Mouse (Mus musculus) heart, embryonic 14.5 days (tissue): ENCODE measurements at regions not wholly inside any gene's neighbourhood (a gene's known extent, or its start where the extent isn't known, plus 50 kb on each side); places are given as distances from the start of the nearest gene placed in this dataset.
A peak's percentile ranks its signal among the peaks of the same experiment; 100 is the strongest.

ENCODE experiments used
- ATAC-seq: fragments of 200-750 bp; cut with Nextera tagmentation; 2 replicates; pipeline ENCODE4 v1.8.0; 2017; ENCODE audit warnings: low read depth, moderate TSS enrichment; ENCODE audit not compliant: insufficient number of reproducible peaks, insufficient read depth, low FRiP score
- H3K27ac ChIP-seq, 2 experiments: fragments of 200-500 bp in 1 of 2; fragments of 300-500 bp in 1 of 2; sonication (generic) in 1 of 2; replicated peaks in 1 of 2; 2 replicates each; pipeline ENCODE4 v1.5.1; 2012 to 2014; ENCODE audit warnings: low read depth in 2 of 2, low read length in 2 of 2, control low read depth in 1 of 2, mild to moderate bottlenecking in 1 of 2, mixed read lengths in 1 of 2; ENCODE audit not compliant: control insufficient read depth in 1 of 2, insufficient read depth in 1 of 2
- H3K27me3 ChIP-seq: fragments of 300-500 bp; sonication (generic); 2 replicates; pipeline ENCODE4 v1.6.1; 2014; ENCODE audit warnings: mild to moderate bottlenecking, low read length, control low read depth; ENCODE audit not compliant: control insufficient read depth, insufficient read depth
- H3K36me3 ChIP-seq: fragments of 300-500 bp; sonication (generic); 2 replicates; pipeline ENCODE4 v1.6.1; 2014; ENCODE audit warnings: mild to moderate bottlenecking, control low read depth, low read length, mixed read lengths; ENCODE audit not compliant: control insufficient read depth, insufficient read depth
- H3K4me1 ChIP-seq, 2 experiments: fragments of 200-500 bp in 1 of 2; fragments of 300-500 bp in 1 of 2; sonication (generic) in 1 of 2; 2 replicates each; pipeline ENCODE4 v1.6.1; 2012 to 2014; ENCODE audit warnings: low read length in 2 of 2, control low read depth in 1 of 2, mixed read lengths in 1 of 2; ENCODE audit not compliant: control insufficient read depth in 2 of 2, insufficient read depth in 2 of 2
- H3K4me2 ChIP-seq: fragments of 300-500 bp; sonication (generic); 2 replicates; pipeline ENCODE4 v1.6.1; 2014; ENCODE audit warnings: mild to moderate bottlenecking, low read length
- H3K4me3 ChIP-seq, 2 experiments: fragments of 200-500 bp in 1 of 2; fragments of 300-500 bp in 1 of 2; sonication (generic) in 1 of 2; 2 replicates each; pipeline ENCODE4 v1.5.1; 2012 to 2014; ENCODE audit warnings: low read length in 2 of 2, mild to moderate bottlenecking in 2 of 2, control low read depth in 1 of 2, low read depth in 1 of 2, moderate library complexity in 1 of 2; ENCODE audit not compliant: control insufficient read depth in 1 of 2, insufficient read depth in 1 of 2
- H3K9ac ChIP-seq: fragments of 300-500 bp; sonication (generic); 2 replicates; pipeline ENCODE4 v1.6.1; 2014; ENCODE audit warnings: mild to moderate bottlenecking, low read length
- H3K9me3 ChIP-seq: fragments of 300-500 bp; sonication (generic); 2 replicates; pipeline ENCODE4 v1.6.1; 2016; ENCODE audit warnings: low read length, control low read depth; ENCODE audit not compliant: control insufficient read depth
- WGBS: fragments of 180-500 bp; shearing (Covaris S2); extraction: QIAGEN DNeasy Blood & Tissue Kit; methylation state at CpG from one replicate; pipeline ENCODE4 v1.1.7; 2014; 5-methylcytosine and 5-hydroxymethylcytosine counted together

DNA sequence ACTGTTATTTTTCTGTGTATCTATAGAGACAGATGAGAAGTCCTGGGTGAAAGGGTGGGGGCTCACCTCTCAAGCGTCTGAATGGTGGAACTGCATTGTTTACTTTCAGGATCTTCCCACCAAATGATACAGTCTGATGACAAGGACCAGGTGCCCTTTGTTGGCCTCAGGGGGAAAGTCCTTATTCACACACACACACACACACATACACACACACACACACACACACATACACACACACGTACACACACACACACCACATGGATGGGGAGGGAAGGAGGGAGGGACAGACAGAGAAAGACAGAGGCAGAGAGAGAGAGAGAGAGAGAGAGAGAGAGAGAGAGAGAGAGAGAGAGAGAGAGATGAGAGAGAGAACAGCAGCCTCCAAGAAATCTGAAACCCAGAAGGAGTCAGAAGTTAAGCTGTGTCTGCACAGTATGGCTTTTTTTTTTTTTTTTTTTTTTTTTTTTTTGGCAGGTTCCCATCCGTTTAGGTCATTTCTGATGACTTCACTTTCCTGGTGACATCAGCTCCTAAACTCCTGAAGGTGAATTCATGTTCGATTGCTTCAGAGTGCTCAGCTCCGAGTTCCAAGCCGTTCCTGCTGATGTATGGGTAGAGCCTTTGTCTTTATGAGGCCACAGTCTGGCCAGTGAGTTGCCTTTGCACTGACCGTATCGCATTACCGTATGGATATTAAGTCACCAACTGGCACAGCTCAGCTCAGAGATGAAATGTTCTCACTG, 273.4 kb downstream of the Kcnrg start:
- no peaks in the 10 kb centered on the region for H3K36me3 ChIP-seq
- 56% methylated on average over 9 of the region's 9 CpGs for WGBS
- H3K9me3 ChIP-seq = peaks cover 6% of the 10 kb centered on the region; the same call in 1 of the 2 replicates
- peak overlapping the region; percentile 41 to 59; a peak in 2 of 4 replicates for H3K27ac ChIP-seq
- ATAC-seq = no peak
- no peak overlapping the region for H3K4me2 ChIP-seq
- no peak overlapping the region for H3K9ac ChIP-seq
- H3K4me3 ChIP-seq = no peak overlapping the region
- no peaks in the 10 kb centered on the region for H3K4me1 ChIP-seq
- H3K27me3 ChIP-seq = no peaks in the 10 kb centered on the region

DNA sequence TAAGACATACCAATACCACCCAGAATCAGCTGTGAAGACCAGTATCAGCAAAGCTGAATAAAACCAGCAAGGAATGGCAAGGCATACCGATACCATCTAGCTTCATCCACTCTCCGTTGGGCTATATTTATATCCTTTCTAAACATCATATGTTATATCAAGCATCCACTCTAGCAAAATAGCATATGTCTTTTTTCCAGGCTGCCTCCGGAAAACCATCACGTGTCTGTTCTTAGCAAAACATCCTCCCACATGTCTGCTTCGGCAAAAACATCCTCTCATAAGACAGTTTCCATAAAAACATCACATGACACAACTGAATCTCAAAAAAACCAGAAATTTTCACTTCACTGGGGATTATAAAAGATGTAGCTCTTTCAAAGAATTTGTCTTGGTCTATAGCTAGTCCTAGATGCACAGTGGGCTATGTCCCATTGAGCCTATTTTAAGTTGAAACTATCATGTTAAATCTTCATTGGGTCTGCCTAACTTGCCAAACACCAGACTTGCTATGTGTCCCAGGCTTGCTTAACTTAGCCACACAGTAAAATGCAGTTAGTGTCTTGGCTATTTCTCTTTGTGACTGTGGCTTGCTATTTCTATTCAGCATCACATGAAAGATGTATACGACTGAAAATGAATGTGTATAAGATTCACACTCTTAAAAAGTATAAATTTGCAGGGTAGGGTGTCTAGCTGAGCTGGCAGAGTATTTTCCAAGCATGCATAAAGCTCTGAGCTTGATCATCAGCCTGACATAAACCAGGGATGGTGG, 278.2 kb downstream of the Kcnrg start:
- H3K4me2 ChIP-seq = no peak overlapping the region
- 70% methylated on average over 6 of the region's 6 CpGs for WGBS

DNA sequence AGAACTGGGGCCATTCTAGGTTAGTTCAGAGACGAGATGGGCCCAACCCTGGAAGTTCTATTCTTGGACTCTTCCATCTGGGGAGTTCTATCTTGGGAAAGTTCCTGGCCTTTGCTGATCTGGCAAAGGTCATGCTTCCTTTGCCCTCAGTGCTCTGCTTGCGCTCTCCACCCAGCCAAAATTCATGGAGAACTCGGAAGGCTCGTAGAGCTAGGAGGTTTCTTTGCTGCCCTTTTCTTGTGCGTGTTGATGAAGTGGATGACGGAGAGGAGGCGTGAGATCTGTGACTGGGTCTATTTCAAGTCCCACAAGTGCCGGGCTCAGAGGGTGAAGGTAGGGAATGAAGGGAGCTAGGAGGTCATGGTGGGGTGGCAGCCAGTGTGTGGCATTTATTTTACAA, 282.4 kb downstream of the Kcnrg start:
- Histone ChIP-seq H3K9ac (no peak overlapping the region), H3K27me3 (0 out of 2 replicates have a peak, but pooled peaks cover 4% of the 10 kb centered on the region), H3K36me3 (no peaks in the 10 kb centered on the region), H3K4me2 (no peak overlapping the region), H3K27ac (no peak overlapping the region), H3K9me3 (peaks cover 6% of the 10 kb centered on the region; the same call in 1 of the 2 replicates), H3K4me3 (no peak overlapping the region), H3K4me1 (no peaks in the 10 kb centered on the region)
- no peak for ATAC-seq
- WGBS = 54% methylated on average over 8 of the region's 8 CpGs

More for the DNA sequence above, 278.2 kb downstream of the Kcnrg start:
- Histone ChIP-seq H3K9me3 (peaks cover 6% of the 10 kb centered on the region; the same call in 1 of the 2 replicates), H3K4me1 (no peaks in the 10 kb centered on the region), H3K27me3 (no peaks in the 10 kb centered on the region), H3K27ac (no peak overlapping the region), H3K36me3 (no peaks in the 10 kb centered on the region), H3K4me3 (no peak overlapping the region), H3K9ac (no peak overlapping the region)
- no peak for ATAC-seq

DNA sequence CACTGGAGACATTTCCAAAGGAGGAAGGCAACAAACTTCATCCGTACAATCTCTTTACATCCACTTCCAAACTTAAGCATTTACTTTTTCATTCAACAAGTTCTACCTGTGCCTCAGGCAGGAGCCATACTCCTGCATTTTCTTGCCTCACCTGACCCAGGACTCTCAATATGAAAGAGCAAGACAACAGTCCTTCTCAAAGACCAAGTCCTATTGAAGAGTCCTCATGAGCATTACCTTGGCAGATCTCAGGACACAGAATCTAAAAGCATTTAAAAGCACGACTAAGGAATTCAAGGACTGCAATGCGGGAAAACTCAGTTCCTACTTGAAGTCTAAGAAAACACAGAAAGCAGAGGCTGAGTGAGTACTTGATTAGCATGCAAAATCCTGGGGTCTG, 286.5 kb downstream of the Kcnrg start:
- no peak overlapping the region for H3K4me3 ChIP-seq
- 67% methylated on average over 3 of the region's 3 CpGs for WGBS
- no peak for ATAC-seq

DNA sequence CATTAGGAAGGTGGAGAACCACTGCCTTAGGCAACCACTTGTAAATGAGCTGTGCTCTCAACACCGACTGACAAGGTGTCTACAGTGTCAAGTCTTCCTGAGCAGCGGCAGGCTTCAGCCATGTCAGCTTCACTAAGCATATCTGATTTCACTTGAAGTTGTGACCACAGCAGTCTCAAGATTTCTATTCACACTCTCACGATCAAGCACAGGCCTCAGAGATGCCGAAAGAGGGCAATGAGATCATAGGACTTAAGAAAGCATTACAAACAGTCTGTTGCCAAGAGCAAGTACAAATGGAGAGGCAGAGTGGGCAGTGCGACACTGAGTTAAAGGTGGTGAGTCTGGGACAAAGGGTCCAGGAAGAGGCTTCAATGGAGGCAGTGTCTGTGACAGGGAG, 289.6 kb downstream of the Kcnrg start:
- Histone ChIP-seq H3K4me2 (no peak overlapping the region), H3K27me3 (peaks cover 14% of the 10 kb centered on the region; the same call in 1 of the 2 replicates), H3K27ac (no peak overlapping the region), H3K4me3 (no peak overlapping the region), H3K9me3 (peaks cover 2% of the 10 kb centered on the region), H3K9ac (no peak overlapping the region), H3K4me1 (no peaks in the 10 kb centered on the region), H3K36me3 (no peaks in the 10 kb centered on the region)
- ATAC-seq = no peak
- WGBS = 25% methylated on average over 5 of the region's 5 CpGs

More for the DNA sequence above, 286.5 kb downstream of the Kcnrg start:
- Histone ChIP-seq H3K9ac (no peak overlapping the region), H3K4me1 (no peaks in the 10 kb centered on the region), H3K27me3 (peaks cover 7% of the 10 kb centered on the region; the same call in 1 of the 2 replicates), H3K4me2 (no peak overlapping the region), H3K36me3 (no peaks in the 10 kb centered on the region), H3K9me3 (no peaks in the 10 kb centered on the region), H3K27ac (no peak overlapping the region)

DNA sequence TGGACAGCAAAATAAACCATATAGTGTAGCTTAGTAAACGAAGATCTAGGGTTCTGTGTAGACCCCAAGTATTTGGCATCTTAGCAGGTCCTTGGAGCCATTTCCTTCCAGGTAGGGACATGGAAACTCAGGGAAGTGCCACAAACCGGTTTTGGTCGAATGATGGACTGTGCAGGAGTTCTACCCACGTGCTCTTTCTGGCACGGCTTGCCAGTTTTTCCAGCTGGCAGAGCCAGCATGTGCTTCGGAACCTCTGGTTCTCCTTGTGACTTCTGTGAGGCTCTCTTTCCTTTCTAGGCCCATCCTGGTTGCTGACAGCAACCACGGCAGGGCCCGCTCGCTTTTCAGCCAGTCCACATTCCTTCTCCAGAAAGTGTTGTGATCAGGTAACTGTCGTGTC, 291.4 kb downstream of the Kcnrg start:
- no peak overlapping the region for H3K27ac ChIP-seq
- H3K4me3 ChIP-seq = no peak overlapping the region
- ATAC-seq = no peak
- 64% methylated on average over 10 of the region's 10 CpGs for WGBS
- peaks cover 10% of the 10 kb centered on the region; the same call in 1 of the 2 replicates for H3K27me3 ChIP-seq
- peaks cover 4% of the 10 kb centered on the region for H3K9me3 ChIP-seq
- no peaks in the 10 kb centered on the region for H3K4me1 ChIP-seq
- no peak overlapping the region for H3K4me2 ChIP-seq
- no peak overlapping the region for H3K9ac ChIP-seq
- H3K36me3 ChIP-seq = no peaks in the 10 kb centered on the region

DNA sequence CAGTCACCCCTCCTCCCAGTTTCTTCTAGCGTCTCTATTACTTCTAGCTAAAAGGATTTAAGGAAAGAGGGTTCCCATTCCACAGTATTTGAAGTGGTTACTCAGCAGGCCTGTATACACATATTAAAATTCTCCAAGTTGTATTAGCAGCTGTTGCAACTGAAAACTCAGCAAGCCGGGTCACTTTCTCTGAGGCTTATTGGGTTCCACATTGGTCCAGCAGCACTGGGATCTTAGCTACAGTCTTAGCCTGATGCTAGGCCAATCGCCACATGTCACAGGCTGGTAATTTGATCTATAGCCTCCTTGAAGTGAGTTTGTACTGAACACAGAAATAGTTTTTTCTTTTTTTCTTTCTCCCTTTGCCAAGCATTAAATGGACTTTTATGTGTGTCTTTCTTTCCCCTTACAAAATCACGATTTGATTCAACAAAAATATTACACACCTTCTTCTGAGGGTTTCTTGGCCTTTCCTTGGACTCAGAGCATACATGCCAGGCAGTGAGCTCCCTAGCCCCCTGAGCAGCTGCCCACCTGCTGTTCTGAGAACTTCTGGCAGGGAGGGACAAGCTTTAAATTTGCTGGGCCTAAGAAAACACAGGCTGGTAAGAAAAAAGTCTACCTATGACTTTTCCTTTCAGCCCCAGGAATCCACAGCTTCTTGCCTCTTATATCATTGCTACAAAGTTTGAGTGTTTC, 297.3 kb downstream of the Kcnrg start:
- WGBS = 69% methylated on average over 4 of the region's 4 CpGs
- no peak overlapping the region for H3K9ac ChIP-seq
- H3K9me3 ChIP-seq = peaks cover 4% of the 10 kb centered on the region
- H3K27ac ChIP-seq = no peak overlapping the region
- H3K4me2 ChIP-seq = no peak overlapping the region
- H3K4me3 ChIP-seq = no peak overlapping the region
- H3K27me3 ChIP-seq = 0 out of 2 replicates have a peak, but pooled peaks cover 3% of the 10 kb centered on the region
- H3K36me3 ChIP-seq = no peaks in the 10 kb centered on the region
- H3K4me1 ChIP-seq = no peaks in the 10 kb centered on the region
- no peak for ATAC-seq
